Mouse (Mus musculus): Measurements from ENCODE around the gene Gm49320. TPM values are rescaled to one million over a fixed set of nuclear protein-coding genes. Genes with fewer than 3 reads are reported as not detected.
"Not testable (repeated sequence)": the region's sequence is repeated elsewhere in the genome, so short reads cannot be mapped to it uniquely, and the experiment has no call there.

The Gm49320 gene
- polyA plus RNA-seq, 1 experiment from 2014 or later, result not detected

DNA sequence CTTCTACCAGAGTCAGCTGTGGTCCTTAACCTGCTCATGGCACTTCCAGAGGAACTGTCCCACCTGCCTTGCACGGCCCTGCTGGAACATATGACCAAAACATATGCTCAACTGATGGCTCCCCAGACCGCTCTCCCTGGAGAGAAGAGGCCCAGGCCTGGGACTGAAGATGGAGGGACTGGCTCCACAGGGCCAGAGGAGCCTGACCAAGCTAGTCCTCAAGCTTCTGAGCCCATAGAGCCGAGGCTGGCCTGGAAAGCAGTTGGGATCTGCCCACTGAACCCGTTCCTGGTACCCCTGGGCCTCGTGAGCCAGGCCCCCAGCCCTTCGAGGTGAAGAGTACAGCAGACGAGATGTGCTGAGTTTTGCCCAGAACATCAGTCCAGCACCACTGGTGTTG is 16.8 kb downstream of the Gm49320 start:
- H3K4me3 ChIP-seq; H3K9me3 ChIP-seq; H3K27me3 ChIP-seq (ENCODE audit: insufficient read depth, poor library complexity, severe bottlenecking); DNase-seq (ENCODE audit: low spot score); H3K27ac ChIP-seq: not testable (repeated sequence)
- peaks cover 52% of the 10 kb centered on the region for H3K4me1 ChIP-seq
- WGBS, result 86% methylated on average over 7 of the region's 7 CpGs
- peaks cover 45% of the 10 kb centered on the region for H3K36me3 ChIP-seq

DNA sequence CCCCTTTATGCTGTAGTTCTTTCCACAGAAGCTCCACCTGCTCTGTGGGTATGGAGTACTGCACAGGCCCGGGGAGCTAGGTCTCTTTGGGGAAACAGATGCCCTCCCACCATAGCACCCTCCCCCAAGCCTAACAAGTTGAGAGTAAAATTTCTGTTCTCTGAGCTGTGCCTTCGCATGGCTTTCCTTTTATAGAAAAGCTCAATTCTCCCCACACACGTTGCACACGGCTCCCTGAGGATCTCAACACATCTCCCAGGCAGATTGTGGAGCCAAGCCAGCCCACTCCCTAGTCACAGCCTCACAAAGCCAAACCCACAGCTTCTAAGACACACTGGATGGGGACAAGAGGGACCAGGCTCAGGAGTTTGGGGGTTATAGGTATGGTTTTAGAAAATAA is 18.2 kb downstream of the Gm49320 start:
- 56% methylated on average over 4 of the region's 4 CpGs for WGBS
- DNase-seq (ENCODE audit: low spot score), result no peak
- Histone ChIP-seq H3K36me3 (peaks cover 59% of the 10 kb centered on the region), H3K4me1 (peaks cover 48% of the 10 kb centered on the region), H3K9me3 (no peaks in the 10 kb centered on the region), H3K4me3 (no peak overlapping the region), H3K27me3 (ENCODE audit: insufficient read depth, poor library complexity, severe bottlenecking) (no peaks in the 10 kb centered on the region), H3K27ac (0 out of 2 replicates have a peak overlapping the region, but pooled peaks have one; percentile 12)

DNA sequence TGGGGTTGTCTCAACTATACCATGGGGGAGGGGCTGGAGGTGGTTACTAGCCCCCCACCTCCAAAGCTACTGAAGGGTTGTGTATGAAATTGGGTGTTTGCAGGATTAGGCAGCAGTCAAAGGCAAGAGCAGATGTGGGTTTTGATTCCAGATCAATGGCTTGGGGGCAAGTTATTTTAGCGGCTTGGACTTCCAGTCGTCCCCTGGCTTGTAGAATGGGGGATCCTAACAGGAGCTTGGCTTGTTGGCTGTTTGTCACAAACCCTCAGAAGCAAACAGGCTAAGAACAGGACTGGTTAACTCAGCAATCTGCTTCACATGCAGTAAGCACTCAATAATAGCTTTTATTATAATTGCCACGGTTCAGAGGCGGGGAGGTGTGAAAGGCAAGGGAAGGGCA is 18.7 kb downstream of the Gm49320 start:
- Histone ChIP-seq H3K4me1 (peaks cover 45% of the 10 kb centered on the region), H3K27me3 (ENCODE audit: insufficient read depth, poor library complexity, severe bottlenecking) (no peaks in the 10 kb centered on the region), H3K27ac (0 out of 2 replicates have a peak overlapping the region, but pooled peaks have one; percentile 12), H3K36me3 (peaks cover 63% of the 10 kb centered on the region), H3K4me3 (peak overlapping the region; percentile 85; the same call in 1 of the 2 replicates), H3K9me3 (no peaks in the 10 kb centered on the region)
- no peak for DNase-seq (ENCODE audit: low spot score)
- WGBS, result 83% methylated on average over 4 of the region's 4 CpGs

DNA sequence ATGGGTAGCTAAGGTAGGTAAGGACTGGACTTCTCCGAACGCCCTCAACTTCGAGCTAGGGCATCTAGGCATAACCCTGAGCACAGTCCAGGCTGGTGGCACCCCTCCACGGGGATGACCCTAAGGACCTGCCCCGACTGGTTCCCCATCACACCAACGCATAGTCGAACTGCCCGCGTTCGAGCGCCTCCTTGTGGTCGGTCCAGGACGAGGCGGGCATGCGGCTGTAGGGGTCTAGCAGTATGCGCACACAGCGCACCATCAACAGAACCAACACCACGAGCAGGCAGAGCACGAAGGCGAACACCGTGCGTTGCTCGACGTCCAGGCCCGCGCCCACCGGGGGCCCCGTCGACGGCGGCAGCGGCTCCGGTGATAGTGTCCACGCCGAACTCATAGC is 19.6 kb downstream of the Gm49320 start:
- peak overlapping the region; percentile 92 for H3K27ac ChIP-seq
- DNase-seq (ENCODE audit: low spot score), result peak; percentile 91
- peak overlapping the region; percentile 85 for H3K4me3 ChIP-seq
- peaks cover 40% of the 10 kb centered on the region for H3K4me1 ChIP-seq
- H3K9me3 ChIP-seq, result no peaks in the 10 kb centered on the region
- WGBS, result 2% methylated on average over 35 of the region's 35 CpGs
- peaks cover 72% of the 10 kb centered on the region for H3K36me3 ChIP-seq
- H3K27me3 ChIP-seq (ENCODE audit: insufficient read depth, poor library complexity, severe bottlenecking), result no peaks in the 10 kb centered on the region

DNA sequence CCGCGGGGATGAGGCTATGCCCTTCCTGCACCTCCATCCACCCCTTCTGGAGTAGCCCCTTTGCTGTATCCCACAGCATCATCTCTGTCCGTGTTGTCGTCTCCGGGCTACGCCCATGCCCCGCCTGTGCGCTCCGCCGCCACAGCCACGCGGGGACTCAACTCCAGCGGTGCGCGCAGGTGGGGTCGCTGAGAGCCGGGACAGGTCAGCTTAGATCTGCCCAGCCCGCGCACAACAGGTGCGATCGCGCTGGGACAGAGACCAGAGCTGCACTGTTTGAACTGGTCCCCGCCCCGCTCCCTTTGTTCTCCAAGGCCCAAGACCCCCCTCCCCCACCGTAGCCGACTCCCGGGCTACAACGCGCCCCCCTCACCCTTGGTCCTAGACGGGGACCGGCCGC is 20.0 kb downstream of the Gm49320 start:
- H3K36me3 ChIP-seq, result peaks cover 76% of the 10 kb centered on the region
- H3K4me3 ChIP-seq, result peak overlapping the region; percentile 85
- under 1% methylated on average over 32 of the region's 32 CpGs for WGBS
- no peaks in the 10 kb centered on the region for H3K9me3 ChIP-seq
- DNase-seq (ENCODE audit: low spot score), result peak; percentile 85
- peak overlapping the region; percentile 92 for H3K27ac ChIP-seq
- peaks cover 37% of the 10 kb centered on the region for H3K4me1 ChIP-seq
- H3K27me3 ChIP-seq (ENCODE audit: insufficient read depth, poor library complexity, severe bottlenecking), result no peaks in the 10 kb centered on the region

DNA sequence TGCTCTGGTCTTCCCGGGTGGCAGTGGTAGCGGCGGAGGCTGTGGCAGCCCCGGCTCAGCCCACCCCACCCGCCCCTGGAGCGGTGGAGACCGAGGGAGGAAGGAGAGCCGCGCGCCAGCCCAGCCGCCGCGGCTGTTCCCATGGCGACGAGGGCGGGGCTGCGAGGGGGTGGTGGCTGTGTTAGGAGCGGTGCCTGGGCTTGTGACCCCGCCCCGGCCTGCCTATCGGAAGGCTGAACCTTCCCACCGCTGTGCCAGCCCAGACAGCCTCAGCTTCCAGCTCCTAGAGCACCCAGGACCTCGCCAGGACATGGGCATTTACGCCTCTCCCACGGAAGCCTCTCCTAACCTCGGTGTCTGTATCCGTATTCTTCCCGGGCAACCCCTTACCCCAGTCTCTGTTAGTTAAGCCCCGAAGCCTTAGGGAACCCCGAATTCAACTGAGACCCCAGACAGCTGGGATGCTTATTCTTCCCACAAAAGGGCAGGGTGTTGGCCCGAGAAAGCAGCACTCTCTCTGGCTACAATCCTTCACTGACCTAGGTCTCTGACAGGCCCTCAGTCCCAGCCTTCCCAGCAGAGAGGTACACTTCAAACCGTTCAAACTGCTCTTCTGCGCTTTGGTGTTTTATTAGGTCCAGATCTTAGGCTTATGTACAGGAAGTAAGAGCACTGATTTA is 20.6 kb downstream of the Gm49320 start, which contains the start of gene Ctxn1:
Ctxn1 (minus strand) TSS at position 150 of the 680 bp plus-strand sequence.
- peak within 1 kb of the TSS; percentile 92 for H3K27ac ChIP-seq
- WGBS, result 7% methylated on average over 33 of the region's 33 CpGs
- no peaks in the 10 kb centered on the region for H3K27me3 ChIP-seq (ENCODE audit: insufficient read depth, poor library complexity, severe bottlenecking)
- peaks cover 31% of the 10 kb centered on the region for H3K4me1 ChIP-seq
- H3K4me3 ChIP-seq, result peak within 1 kb of the TSS; percentile 85
- H3K9me3 ChIP-seq, result no peaks in the 10 kb centered on the region
- peak; percentile 97 for DNase-seq (ENCODE audit: low spot score)
- H3K36me3 ChIP-seq, result peaks cover 80% of the 10 kb centered on the region

DNA sequence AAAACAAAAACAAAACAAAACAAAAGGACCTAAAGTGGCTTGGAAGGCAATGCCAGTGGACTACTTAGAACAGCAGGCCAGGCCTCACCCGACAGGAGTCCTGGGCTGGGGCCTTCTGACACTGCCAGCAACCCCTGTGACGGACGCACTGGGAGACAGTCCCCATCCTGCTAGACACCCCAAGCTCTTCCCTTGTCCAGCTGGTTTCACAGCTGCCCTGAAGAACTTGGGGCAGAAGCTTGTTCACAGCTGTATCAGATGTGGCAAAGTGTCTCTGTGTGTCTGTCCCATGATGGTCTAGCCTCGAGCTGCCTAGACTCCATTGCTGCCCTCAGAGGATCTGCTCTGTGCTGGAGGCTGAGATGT is 21.1 kb downstream of the Gm49320 start:
- no peak for DNase-seq (ENCODE audit: low spot score)
- Histone ChIP-seq H3K27ac (no peak overlapping the region), H3K4me1 (peaks cover 29% of the 10 kb centered on the region), H3K4me3 (no peak overlapping the region), H3K27me3 (ENCODE audit: insufficient read depth, poor library complexity, severe bottlenecking) (no peaks in the 10 kb centered on the region), H3K9me3 (no peaks in the 10 kb centered on the region), H3K36me3 (peaks cover 80% of the 10 kb centered on the region)
- WGBS, result 79% methylated on average over 4 of the region's 4 CpGs

DNA sequence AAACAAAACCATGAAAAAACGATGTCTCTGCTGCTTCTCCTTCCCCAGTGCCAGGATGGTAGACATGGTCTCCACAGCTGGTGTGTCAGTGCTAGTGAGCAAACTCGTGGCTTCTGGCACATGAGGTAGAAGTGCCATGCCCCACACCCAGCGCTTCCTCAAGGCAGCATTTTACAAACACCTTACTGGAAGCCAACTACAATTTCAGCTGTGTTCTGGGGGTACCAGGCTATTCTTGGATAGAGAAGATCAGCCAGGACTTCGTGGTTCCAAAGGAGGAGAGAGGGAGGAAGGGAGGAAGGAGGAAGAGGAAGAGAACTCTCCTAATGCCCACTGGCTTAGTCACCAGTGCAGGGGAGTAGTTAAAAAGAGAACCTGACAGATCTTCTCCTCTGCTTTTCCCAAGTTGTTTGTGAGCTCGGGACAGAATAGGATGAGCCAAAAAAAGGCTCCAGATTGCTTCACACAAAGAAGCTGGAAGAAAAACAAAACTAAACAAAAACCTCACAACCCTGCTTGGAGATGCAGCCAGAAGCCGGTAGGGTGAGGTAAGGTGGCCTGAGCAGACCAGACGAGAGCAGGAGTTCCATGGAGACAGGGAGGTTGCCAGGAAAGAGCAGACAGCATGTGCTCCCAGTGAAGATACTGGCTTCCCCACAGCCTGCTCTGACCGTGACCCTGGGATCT is 24.6 kb downstream of the Gm49320 start:
- Histone ChIP-seq H3K27ac (no peak overlapping the region), H3K4me3 (no peak overlapping the region), H3K4me1 (peaks cover 14% of the 10 kb centered on the region), H3K36me3 (peaks cover 85% of the 10 kb centered on the region), H3K9me3 (no peaks in the 10 kb centered on the region), H3K27me3 (ENCODE audit: insufficient read depth, poor library complexity, severe bottlenecking) (no peaks in the 10 kb centered on the region)
- DNase-seq (ENCODE audit: low spot score), result no peak
- 84% methylated on average over 8 of the region's 8 CpGs for WGBS

DNA sequence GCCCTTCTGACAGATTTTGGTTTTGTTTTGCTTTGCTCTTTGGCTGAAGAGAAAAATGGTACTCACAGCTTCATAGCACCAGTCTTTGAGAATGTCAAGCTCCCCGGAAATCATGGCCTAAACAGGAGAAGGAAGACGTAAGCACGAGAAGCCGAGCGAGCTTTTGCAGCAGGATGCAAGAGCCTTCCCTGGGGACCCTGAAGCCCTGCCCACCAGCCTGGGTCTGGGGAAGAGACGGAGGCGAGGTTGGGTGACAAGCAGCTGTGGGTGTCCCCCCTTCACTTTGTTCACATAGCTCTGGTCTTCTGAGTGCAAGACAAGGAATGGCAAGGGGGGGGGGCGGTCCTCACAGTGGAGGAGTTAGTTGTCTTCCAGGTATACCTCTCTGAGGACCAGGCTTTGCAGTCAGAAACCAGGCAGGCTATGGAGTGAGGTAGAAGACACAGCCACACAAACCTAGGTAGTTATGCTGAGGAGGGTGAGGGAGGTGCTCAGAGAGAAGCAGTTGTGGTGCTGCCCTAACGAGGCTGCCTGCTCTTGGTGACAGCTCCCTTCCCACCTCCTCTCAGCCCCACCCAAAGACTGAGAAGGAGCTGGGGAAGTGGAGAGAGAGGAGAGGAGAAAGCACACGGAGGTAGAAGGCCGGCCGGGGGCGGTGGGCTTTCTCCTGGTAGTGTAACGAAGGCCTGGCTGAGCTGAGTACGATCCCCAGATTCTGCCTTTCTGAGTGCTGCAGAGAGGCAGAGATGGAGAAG is 26.7 kb downstream of the Gm49320 start:
- H3K36me3 ChIP-seq, result peaks cover 98% of the 10 kb centered on the region
- H3K27me3 ChIP-seq (ENCODE audit: insufficient read depth, poor library complexity, severe bottlenecking), result no peaks in the 10 kb centered on the region
- no peaks in the 10 kb centered on the region for H3K4me1 ChIP-seq
- H3K4me3 ChIP-seq, result no peak overlapping the region
- 92% methylated on average over 15 of the region's 15 CpGs for WGBS
- no peak for DNase-seq (ENCODE audit: low spot score)
- H3K27ac ChIP-seq, result no peak overlapping the region
- no peaks in the 10 kb centered on the region for H3K9me3 ChIP-seq

DNA sequence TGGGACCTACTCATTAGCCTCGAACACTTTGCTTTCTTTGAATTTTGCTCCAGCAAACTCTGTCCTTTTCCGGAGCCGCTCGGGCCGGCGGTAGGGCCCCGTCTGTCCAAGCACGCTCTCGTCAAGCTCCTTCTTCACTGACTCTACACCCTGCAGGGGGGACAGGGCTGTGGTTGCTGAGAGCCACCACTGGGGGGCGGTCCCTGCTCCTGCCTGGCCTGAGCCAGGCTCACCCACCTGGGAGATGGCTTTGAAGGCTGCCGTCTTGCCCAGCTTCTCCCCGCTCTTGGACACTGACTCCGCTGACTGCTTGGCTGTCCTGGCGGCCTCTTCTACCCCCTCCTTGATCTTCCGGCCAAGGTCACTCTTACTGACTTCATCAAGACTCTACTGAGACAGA is 29.0 kb downstream of the Gm49320 start:
- Histone ChIP-seq H3K36me3 (peaks cover 95% of the 10 kb centered on the region), H3K4me3 (no peak overlapping the region), H3K4me1 (no peaks in the 10 kb centered on the region), H3K9me3 (no peaks in the 10 kb centered on the region), H3K27ac (no peak overlapping the region), H3K27me3 (ENCODE audit: insufficient read depth, poor library complexity, severe bottlenecking) (no peaks in the 10 kb centered on the region)
- WGBS, result 75% methylated on average over 15 of the region's 15 CpGs
- DNase-seq (ENCODE audit: low spot score), result no peak

DNA sequence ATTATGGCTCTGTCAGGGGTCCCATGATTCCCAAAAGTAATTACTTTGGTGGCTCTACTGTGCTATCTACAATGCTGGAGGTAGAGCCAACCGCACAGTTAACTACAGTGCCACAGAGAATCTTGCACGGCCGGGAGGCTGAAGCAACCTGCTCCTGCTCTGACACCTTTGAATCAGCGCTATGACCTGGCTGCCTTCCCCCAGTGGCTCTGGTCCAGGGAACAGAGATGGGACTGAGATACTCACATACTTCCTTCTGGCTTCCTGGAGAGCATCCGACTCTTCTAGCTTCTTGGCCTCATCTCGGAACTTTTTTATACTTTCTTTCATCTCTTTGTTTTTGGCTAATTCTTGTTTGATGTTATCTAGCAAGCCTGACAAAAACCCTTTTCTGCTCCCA is 30.9 kb downstream of the Gm49320 start:
- Histone ChIP-seq H3K27me3 (ENCODE audit: insufficient read depth, poor library complexity, severe bottlenecking) (no peaks in the 10 kb centered on the region), H3K9me3 (no peaks in the 10 kb centered on the region), H3K4me1 (0 out of 2 replicates have a peak, but pooled peaks cover 2% of the 10 kb centered on the region), H3K36me3 (peaks cover 90% of the 10 kb centered on the region), H3K4me3 (no peak overlapping the region), H3K27ac (no peak overlapping the region)
- DNase-seq (ENCODE audit: low spot score), result no peak
- WGBS, result 90% methylated on average over 6 of the region's 6 CpGs

DNA sequence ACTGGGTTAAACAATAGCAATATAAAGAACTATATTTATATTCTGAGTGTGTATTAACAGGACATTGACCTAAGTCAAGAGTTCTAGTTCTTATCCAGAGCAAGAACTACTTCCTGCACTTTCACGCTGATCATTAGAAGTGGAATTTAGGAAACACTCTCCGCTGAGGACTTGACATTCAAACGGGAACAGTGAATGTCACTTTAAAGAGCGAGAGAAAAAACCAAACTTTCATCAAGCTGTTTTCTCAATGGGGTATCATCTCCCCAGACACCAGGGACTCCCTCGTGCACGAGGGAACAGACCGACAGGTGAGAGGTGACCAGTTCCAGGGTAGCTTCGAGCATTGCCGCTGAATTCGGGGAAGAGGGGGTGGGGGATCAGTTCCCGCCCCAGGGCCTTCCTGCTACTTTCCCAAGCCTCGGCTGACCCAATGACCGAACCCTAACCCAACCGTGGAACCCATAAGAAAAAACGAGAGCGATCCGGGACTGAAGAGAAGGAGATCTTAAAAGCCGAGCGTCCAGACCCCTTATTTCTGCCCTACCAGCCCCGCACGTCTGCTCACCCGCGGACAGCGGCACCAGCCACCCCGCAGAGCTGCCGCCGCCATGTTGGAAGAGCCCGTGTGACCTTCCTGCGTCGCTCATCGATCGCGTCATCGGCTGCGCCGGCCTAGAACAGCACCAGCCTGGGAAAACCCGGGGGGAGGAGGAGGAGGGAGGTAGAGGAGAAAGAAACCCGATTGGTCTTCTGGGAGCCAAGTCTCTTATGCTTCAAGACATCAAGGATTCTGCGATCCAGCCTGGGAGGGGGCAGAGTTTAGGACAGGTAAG is 36.8 kb downstream of the Gm49320 start, which contains the start of gene Timm44:
Timm44 (minus strand) TSS at position 639 of the 836 bp plus-strand sequence.
- Histone ChIP-seq H3K4me1 (0 out of 2 replicates have a peak, but pooled peaks cover 10% of the 10 kb centered on the region), H3K4me3 (peak within 1 kb of the TSS; percentile 81), H3K27ac (peak within 1 kb of the TSS; percentile 93), H3K27me3 (ENCODE audit: insufficient read depth, poor library complexity, severe bottlenecking) (no peaks in the 10 kb centered on the region), H3K9me3 (no peaks in the 10 kb centered on the region), H3K36me3 (peaks cover 32% of the 10 kb centered on the region)
- WGBS, result under 1% methylated on average over 39 of the region's 39 CpGs
- peak; percentile 97 for DNase-seq (ENCODE audit: low spot score)

Data from heart, embryonic 10.5 days (tissue).